Mouse (Mus musculus) lung, adult 2 months (tissue): ENCODE results near the gene Prrg2. TPM values are rescaled to one million over a fixed set of nuclear protein-coding genes. Genes with fewer than 3 reads are reported as not detected.
A peak's percentile ranks its signal among the peaks of the same experiment; 100 is the strongest.

Experiments used
- DNase-seq: peaks from one replicate; pipeline ENCODE4 v3.0.0; 2022
- H3K4me1 ChIP-seq: fragments of 200-500 bp; 2 replicates; pipeline ENCODE4 v1.6.1; 2011; ENCODE audit warnings: low read length; ENCODE audit not compliant: control insufficient read depth, insufficient read depth
- H3K4me3 ChIP-seq: fragments of 200-500 bp; replicated peaks from 2 replicates; pipeline ENCODE3; 2011; ENCODE audit warnings: low read depth, mild to moderate bottlenecking, control low read depth, low read length; ENCODE audit errors: extremely low read depth
- CTCF ChIP-seq: fragments of 200-500 bp; IDR thresholded peaks from 2 replicates; pipeline ENCODE4 v1.5.1; 2011; ENCODE audit warnings: mild to moderate bottlenecking, low read length, control low read depth; ENCODE audit not compliant: insufficient read depth
- POLR2A ChIP-seq: fragments of 200-500 bp; IDR thresholded peaks from 2 replicates; pipeline ENCODE4 v1.6.1; 2011; ENCODE audit warnings: low read depth, mild to moderate bottlenecking, control low read depth, low read length, borderline replicate concordance; ENCODE audit errors: extremely low read depth
- WGBS: fragments of 180-500 bp; shearing (Covaris S2); methylation state at CpG from one replicate; pipeline ENCODE4 v1.1.7; 2018; 5-methylcytosine and 5-hydroxymethylcytosine counted together
- polyA plus RNA-seq: library from polyadenylated mRNA; depleted of rRNA; stranded (reverse); fragments of >200 nt; gene quantifications from 2 replicates; pipeline ENCODE4 v1.2.3, GENCODE M21; 2012

The Prrg2 gene
- polyA plus RNA-seq, 1 experiment = 82.5 TPM

GRCm38 (mm10) chr7:45015957-45016612 lies 46.4 kb downstream of the Prrg2 start, which contains the start of gene Scaf1:
Gene Scaf1 (minus strand): TSS chr7:45016363.
- WGBS = 1% methylated on average over 69 of the region's 69 CpGs
- DNase-seq = peak; percentile 99
- H3K4me3 ChIP-seq = peak within 1 kb of the TSS; percentile 74
- peaks cover 2% of the 10 kb centered on the region; the same call in 1 of the 2 replicates for H3K4me1 ChIP-seq
- no peak for TF ChIP-seq CTCF
- TF ChIP-seq POLR2A = peak; percentile 63

- under 1% methylated on average over 20 of the region's 20 CpGs for WGBS
- no peak for TF ChIP-seq POLR2A
- TF ChIP-seq CTCF = no peak
- Histone ChIP-seq H3K4me3 (peak overlapping the region; percentile 74), H3K4me1 (peaks cover 2% of the 10 kb centered on the region; the same call in 1 of the 2 replicates)
- peak; percentile 33 for DNase-seq
These were observed 47.0 kb downstream of the Prrg2 start for GRCm38 (mm10) chr7:45015344-45015956.

GRCm38 (mm10) chr7:45014096-45014451 lies 48.4 kb downstream of the Prrg2 start:
- no peak overlapping the region for H3K4me3 ChIP-seq
- TF ChIP-seq CTCF (no peak), POLR2A (no peak)
- 87% methylated on average over 3 of the region's 3 CpGs for WGBS
- no peaks in the 10 kb centered on the region; the same call in 1 of the 2 replicates for H3K4me1 ChIP-seq
- DNase-seq = no peak

GRCm38 (mm10) chr7:45013366-45014095 lies 48.9 kb downstream of the Prrg2 start:
- TF ChIP-seq POLR2A (no peak), CTCF (no peak)
- 90% methylated on average over 16 of the region's 16 CpGs for WGBS
- Histone ChIP-seq H3K4me3 (no peak overlapping the region), H3K4me1 (no peaks in the 10 kb centered on the region; the same call in 1 of the 2 replicates)
- no peak for DNase-seq

GRCm38 (mm10) chr7:45012824-45013223 lies 49.7 kb downstream of the Prrg2 start:
- TF ChIP-seq CTCF (no peak), POLR2A (no peak)
- no peak overlapping the region for H3K4me3 ChIP-seq
- DNase-seq = no peak
- no peaks in the 10 kb centered on the region; the same call in 1 of the 2 replicates for H3K4me1 ChIP-seq
- 89% methylated on average over 4 of the region's 4 CpGs for WGBS

GRCm38 (mm10) chr7:45012011-45012410 lies 50.5 kb downstream of the Prrg2 start:
- no peak overlapping the region for H3K4me3 ChIP-seq
- DNase-seq = no peak
- 95% methylated on average over 6 of the region's 6 CpGs for WGBS
- H3K4me1 ChIP-seq = no peaks in the 10 kb centered on the region; the same call in 1 of the 2 replicates
- no peak for TF ChIP-seq POLR2A
- TF ChIP-seq CTCF = no peak

GRCm38 (mm10) chr7:45008411-45008810 lies 54.1 kb downstream of the Prrg2 start:
- TF ChIP-seq POLR2A = no peak
- TF ChIP-seq CTCF = no peak
- DNase-seq = no peak
- Histone ChIP-seq H3K4me3 (no peak overlapping the region), H3K4me1 (no peaks in the 10 kb centered on the region)
- whole genome bisulfite sequencing = 95% methylated on average over 19 of the region's 19 CpGs

GRCm38 (mm10) chr7:45007846-45008245 lies 54.6 kb downstream of the Prrg2 start:
- DNase-seq = no peak
- H3K4me1 ChIP-seq = no peaks in the 10 kb centered on the region
- 94% methylated on average over 30 of the region's 30 CpGs for WGBS
- TF ChIP-seq CTCF (no peak), POLR2A (no peak)
- no peak overlapping the region for H3K4me3 ChIP-seq

GRCm38 (mm10) chr7:45007141-45007540 lies 55.3 kb downstream of the Prrg2 start:
- no peak for TF ChIP-seq CTCF
- no peak for TF ChIP-seq POLR2A
- H3K4me1 ChIP-seq = no peaks in the 10 kb centered on the region
- DNase-seq = no peak
- WGBS = 95% methylated on average over 29 of the region's 29 CpGs
- no peak overlapping the region for H3K4me3 ChIP-seq
